Mouse (Mus musculus) limb, embryonic 11.5 days (tissue): Measurements from ENCODE around the gene Psmd9. TPM values are rescaled to one million over a fixed set of nuclear protein-coding genes. Genes with fewer than 3 reads are reported as not detected.

ENCODE experiments used
- ATAC-seq: fragments of 200-750 bp; cut with Nextera tagmentation; 2 replicates; pipeline ENCODE4 v1.8.0; 2017; ENCODE audit warnings: low read depth; ENCODE audit not compliant: insufficient number of reproducible peaks, low FRiP score, low TSS enrichment
- DNase-seq: peaks from one replicate; pipeline ENCODE4 v3.0.0-alpha.2; 2015; ENCODE audit warnings: low spot score
- H3K27ac ChIP-seq: fragments of 300-500 bp; sonication (generic); replicated peaks from 2 replicates; pipeline ENCODE4 v1.5.1; 2014; ENCODE audit warnings: low read depth, mild to moderate bottlenecking, low read length
- H3K27me3 ChIP-seq: fragments of 300-500 bp; sonication (generic); 2 replicates; pipeline ENCODE4 v1.6.1; 2014; ENCODE audit warnings: mild to moderate bottlenecking, low read length, mixed read lengths; ENCODE audit not compliant: control insufficient read depth, insufficient read depth
- H3K36me3 ChIP-seq: fragments of 300-500 bp; sonication (generic); 2 replicates; pipeline ENCODE4 v1.6.1; 2014; ENCODE audit warnings: mild to moderate bottlenecking, low read length, moderate library complexity, mixed read lengths; ENCODE audit not compliant: control insufficient read depth, insufficient read depth
- H3K4me1 ChIP-seq: fragments of 300-500 bp; sonication (generic); 2 replicates; pipeline ENCODE4 v1.6.1; 2014; ENCODE audit warnings: low read length, mixed read lengths; ENCODE audit not compliant: control insufficient read depth, insufficient read depth
- H3K4me2 ChIP-seq: fragments of 300-500 bp; sonication (generic); 2 replicates; pipeline ENCODE4 v1.6.1; 2014; ENCODE audit warnings: low read depth, mild to moderate bottlenecking, moderate library complexity; ENCODE audit not compliant: severe bottlenecking
- H3K4me3 ChIP-seq: fragments of 300-500 bp; sonication (generic); 2 replicates; pipeline ENCODE4 v1.5.1; 2014; ENCODE audit warnings: low read depth, low read length
- H3K9ac ChIP-seq: fragments of 300-500 bp; sonication (generic); 2 replicates; pipeline ENCODE4 v1.6.1; 2014; ENCODE audit warnings: mild to moderate bottlenecking, low read length
- H3K9me3 ChIP-seq: fragments of 300-500 bp; sonication (generic); 2 replicates; pipeline ENCODE4 v1.6.1; 2016; ENCODE audit warnings: low read length; ENCODE audit not compliant: control insufficient read depth
- WGBS: fragments of 180-500 bp; shearing (Covaris S2); extraction: QIAGEN DNeasy Blood & Tissue Kit; methylation state at CpG from one replicate; pipeline ENCODE4 v1.1.7; 2014; 5-methylcytosine and 5-hydroxymethylcytosine counted together
- polyA plus RNA-seq: library from polyadenylated mRNA; unstranded; fragments of >200 nt; fragmentation: Nextera tagmentation; extraction: Ambion mirVana; gene quantifications from 2 replicates; pipeline ENCODE4 v1.2.1, GENCODE M21; 2014

Gene Psmd9
- 82.6 and 85.8 TPM in 2 replicates for polyA plus RNA-seq

- no peak for DNase-seq
- peaks cover 12% of the 10 kb centered on the region for H3K36me3 ChIP-seq
- H3K9me3 ChIP-seq, result no peaks in the 10 kb centered on the region
- no peak within 1 kb of the TSS for H3K9ac ChIP-seq
- no peaks in the 10 kb centered on the region for H3K27me3 ChIP-seq
- 86% methylated on average over 5 of the region's 5 CpGs for WGBS
- H3K4me3 ChIP-seq, result no peak within 1 kb of the TSS
- H3K27ac ChIP-seq, result no peak within 1 kb of the TSS
- no peak within 1 kb of the TSS for H3K4me2 ChIP-seq
- no peaks in the 10 kb centered on the region for H3K4me1 ChIP-seq
- ATAC-seq, result no peak
These were observed at the start of gene Psmd9 for GRCm38 (mm10) chr5:123169284-123169683. Psmd9 (plus strand) TSS chr5:123169413.

- Histone ChIP-seq H3K9ac (no peak overlapping the region), H3K9me3 (peaks cover 3% of the 10 kb centered on the region; the same call in 1 of the 2 replicates), H3K4me3 (no peak overlapping the region), H3K4me1 (no peaks in the 10 kb centered on the region), H3K4me2 (no peak overlapping the region), H3K27me3 (no peaks in the 10 kb centered on the region), H3K27ac (no peak overlapping the region), H3K36me3 (no peaks in the 10 kb centered on the region; the same call in 1 of the 2 replicates)
- WGBS, result 67% methylated on average over 7 of the region's 7 CpGs
- DNase-seq (no peak), ATAC-seq (no peak)
These were observed 48.5 kb upstream of the Psmd9 start for GRCm38 (mm10) chr5:123120624-123121215.

- no peaks in the 10 kb centered on the region for H3K4me1 ChIP-seq
- DNase-seq, result no peak
- H3K9ac ChIP-seq, result no peak overlapping the region
- H3K9me3 ChIP-seq, result peaks cover 3% of the 10 kb centered on the region; the same call in 1 of the 2 replicates
- no peak overlapping the region for H3K4me3 ChIP-seq
- no peaks in the 10 kb centered on the region; the same call in 1 of the 2 replicates for H3K36me3 ChIP-seq
- H3K27ac ChIP-seq, result no peak overlapping the region
- no peaks in the 10 kb centered on the region for H3K27me3 ChIP-seq
- WGBS, result 88% methylated on average over 4 of the region's 4 CpGs
- H3K4me2 ChIP-seq, result no peak overlapping the region
- no peak for ATAC-seq
These were observed 47.0 kb upstream of the Psmd9 start for GRCm38 (mm10) chr5:123122181-123122580.

- Histone ChIP-seq H3K4me2 (no peak overlapping the region), H3K4me1 (no peaks in the 10 kb centered on the region), H3K4me3 (no peak overlapping the region), H3K27me3 (no peaks in the 10 kb centered on the region), H3K9me3 (peaks cover 3% of the 10 kb centered on the region; the same call in 1 of the 2 replicates), H3K27ac (no peak overlapping the region), H3K36me3 (peaks cover 2% of the 10 kb centered on the region; the same call in 1 of the 2 replicates), H3K9ac (no peak overlapping the region)
- DNase-seq (no peak), ATAC-seq (no peak)
- 83% methylated on average over 6 of the region's 6 CpGs for WGBS
These were observed 44.1 kb upstream of the Psmd9 start for GRCm38 (mm10) chr5:123125105-123125504.

GRCm38 (mm10) chr5:123125638-123126406 is 43.4 kb upstream of the Psmd9 start:
- H3K4me1 ChIP-seq, result no peaks in the 10 kb centered on the region
- no peak overlapping the region for H3K4me2 ChIP-seq
- no peak overlapping the region for H3K27ac ChIP-seq
- H3K9ac ChIP-seq, result no peak overlapping the region
- H3K4me3 ChIP-seq, result no peak overlapping the region
- ATAC-seq, result no peak
- peaks cover 2% of the 10 kb centered on the region for H3K36me3 ChIP-seq
- DNase-seq, result no peak
- H3K27me3 ChIP-seq, result no peaks in the 10 kb centered on the region
- WGBS, result 86% methylated on average over 18 of the region's 18 CpGs
- peaks cover 3% of the 10 kb centered on the region; the same call in 1 of the 2 replicates for H3K9me3 ChIP-seq

- peaks cover 2% of the 10 kb centered on the region for H3K36me3 ChIP-seq
- WGBS, result 76% methylated on average over 6 of the region's 6 CpGs
- H3K4me3 ChIP-seq, result no peak overlapping the region
- no peak overlapping the region for H3K4me2 ChIP-seq
- DNase-seq (no peak), ATAC-seq (no peak)
- no peak overlapping the region for H3K27ac ChIP-seq
- no peak overlapping the region for H3K9ac ChIP-seq
- peaks cover 6% of the 10 kb centered on the region for H3K4me1 ChIP-seq
- no peaks in the 10 kb centered on the region for H3K27me3 ChIP-seq
- peaks cover 3% of the 10 kb centered on the region; the same call in 1 of the 2 replicates for H3K9me3 ChIP-seq
These were observed 42.2 kb upstream of the Psmd9 start for GRCm38 (mm10) chr5:123127031-123127430.

- H3K36me3 ChIP-seq, result peaks cover 2% of the 10 kb centered on the region; the same call in 1 of the 2 replicates
- ATAC-seq (no peak), DNase-seq (no peak)
- H3K27ac ChIP-seq, result no peak overlapping the region
- H3K9ac ChIP-seq, result no peak overlapping the region
- no peak overlapping the region for H3K4me2 ChIP-seq
- no peaks in the 10 kb centered on the region for H3K27me3 ChIP-seq
- no peak overlapping the region for H3K4me3 ChIP-seq
- H3K4me1 ChIP-seq, result peaks cover 17% of the 10 kb centered on the region
- no peaks in the 10 kb centered on the region for H3K9me3 ChIP-seq
- 68% methylated on average over 10 of the region's 10 CpGs for WGBS
These were observed 40.6 kb upstream of the Psmd9 start for GRCm38 (mm10) chr5:123128426-123129169.

- DNase-seq (no peak), ATAC-seq (no peak)
- Histone ChIP-seq H3K9me3 (no peaks in the 10 kb centered on the region), H3K4me2 (no peak overlapping the region), H3K4me1 (peaks cover 19% of the 10 kb centered on the region), H3K36me3 (peaks cover 2% of the 10 kb centered on the region; the same call in 1 of the 2 replicates), H3K4me3 (no peak overlapping the region), H3K27ac (no peak overlapping the region), H3K27me3 (no peaks in the 10 kb centered on the region), H3K9ac (no peak overlapping the region)
- 84% methylated on average over 10 of the region's 10 CpGs for WGBS
These were observed 39.9 kb upstream of the Psmd9 start for GRCm38 (mm10) chr5:123129170-123129757.
